Mouse (Mus musculus): Measurements from ENCODE around the gene Myh14. TPM values are rescaled to one million over a fixed set of nuclear protein-coding genes. Genes with fewer than 3 reads are reported as not detected.

The Myh14 gene
- polyA plus RNA-seq, 1 experiment = 14.7 TPM

- Histone ChIP-seq H3K9me3 (replicated peaks; ENCODE audit: control insufficient read depth, insufficient read depth, low read length, poor library complexity, severe bottlenecking) (no peaks in the 10 kb centered on the region), H3K4me1 (ENCODE audit: control insufficient read depth, insufficient read depth, low read length) (peaks cover 4% of the 10 kb centered on the region), H3K36me3 (ENCODE audit: control insufficient read depth, insufficient read depth, low read length, poor library complexity, severe bottlenecking) (no peaks in the 10 kb centered on the region), H3K27ac (ENCODE audit: insufficient read depth, low read length) (no peak overlapping the region), H3K4me3 (ENCODE audit: low read depth, low read length) (no peak overlapping the region), H3K9ac (ENCODE audit: low read depth, poor library complexity, severe bottlenecking) (no peak overlapping the region), H3K27me3 (ENCODE audit: control insufficient read depth, insufficient read depth, low read length, poor library complexity, severe bottlenecking) (no peaks in the 10 kb centered on the region)
- TF ChIP-seq POLR2A (IDR thresholded peaks at IDR 0.05; ENCODE audit: insufficient read depth, low read length) = no peak
- TF ChIP-seq CTCF (IDR thresholded peaks at IDR 0.05; ENCODE audit: low read depth, low read length) = peak; percentile 43
Observed at GRCm38 (mm10) chr7:44617059-44617458, 53.6 kb downstream of the Myh14 start.

- Histone ChIP-seq H3K27me3 (ENCODE audit: control insufficient read depth, insufficient read depth, low read length, poor library complexity, severe bottlenecking) (no peaks in the 10 kb centered on the region), H3K4me1 (ENCODE audit: control insufficient read depth, insufficient read depth, low read length) (peaks cover 4% of the 10 kb centered on the region), H3K4me3 (ENCODE audit: low read depth, low read length) (no peak overlapping the region), H3K9me3 (replicated peaks; ENCODE audit: control insufficient read depth, insufficient read depth, low read length, poor library complexity, severe bottlenecking) (no peaks in the 10 kb centered on the region), H3K36me3 (ENCODE audit: control insufficient read depth, insufficient read depth, low read length, poor library complexity, severe bottlenecking) (no peaks in the 10 kb centered on the region), H3K27ac (ENCODE audit: insufficient read depth, low read length) (no peak overlapping the region), H3K9ac (ENCODE audit: low read depth, poor library complexity, severe bottlenecking) (no peak overlapping the region)
- TF ChIP-seq EP300 (IDR thresholded peaks at IDR 0.05; ENCODE audit: insufficient read depth, low read depth, low read length) = no peak
- TF ChIP-seq CTCF (IDR thresholded peaks at IDR 0.05; ENCODE audit: low read depth, low read length) = no peak
- TF ChIP-seq POLR2A (IDR thresholded peaks at IDR 0.05; ENCODE audit: insufficient read depth, low read length) = no peak
Observed at GRCm38 (mm10) chr7:44615987-44616386, 54.7 kb downstream of the Myh14 start.

- Histone ChIP-seq H3K27ac (ENCODE audit: insufficient read depth, low read length) (no peak overlapping the region), H3K36me3 (ENCODE audit: control insufficient read depth, insufficient read depth, low read length, poor library complexity, severe bottlenecking) (no peaks in the 10 kb centered on the region), H3K4me3 (ENCODE audit: low read depth, low read length) (peak overlapping the region; percentile 56), H3K4me1 (ENCODE audit: control insufficient read depth, insufficient read depth, low read length) (peaks cover 4% of the 10 kb centered on the region), H3K9me3 (replicated peaks; ENCODE audit: control insufficient read depth, insufficient read depth, low read length, poor library complexity, severe bottlenecking) (no peaks in the 10 kb centered on the region), H3K27me3 (ENCODE audit: control insufficient read depth, insufficient read depth, low read length, poor library complexity, severe bottlenecking) (no peaks in the 10 kb centered on the region), H3K9ac (ENCODE audit: low read depth, poor library complexity, severe bottlenecking) (no peak overlapping the region)
- no peak for TF ChIP-seq CTCF (IDR thresholded peaks at IDR 0.05; ENCODE audit: low read depth, low read length)
- TF ChIP-seq EP300 (IDR thresholded peaks at IDR 0.05; ENCODE audit: insufficient read depth, low read depth, low read length) = no peak
Observed at GRCm38 (mm10) chr7:44615309-44615708, 55.3 kb downstream of the Myh14 start.

GRCm38 (mm10) chr7:44614041-44614688, 56.5 kb downstream of the Myh14 start:
- Histone ChIP-seq H3K4me1 (ENCODE audit: control insufficient read depth, insufficient read depth, low read length) (peaks cover 4% of the 10 kb centered on the region), H3K36me3 (ENCODE audit: control insufficient read depth, insufficient read depth, low read length, poor library complexity, severe bottlenecking) (no peaks in the 10 kb centered on the region), H3K9ac (ENCODE audit: low read depth, poor library complexity, severe bottlenecking) (no peak overlapping the region), H3K27ac (ENCODE audit: insufficient read depth, low read length) (peak overlapping the region; percentile 6), H3K27me3 (ENCODE audit: control insufficient read depth, insufficient read depth, low read length, poor library complexity, severe bottlenecking) (no peaks in the 10 kb centered on the region), H3K9me3 (replicated peaks; ENCODE audit: control insufficient read depth, insufficient read depth, low read length, poor library complexity, severe bottlenecking) (no peaks in the 10 kb centered on the region), H3K4me3 (ENCODE audit: low read depth, low read length) (peak overlapping the region; percentile 58)
- no peak for TF ChIP-seq CTCF (IDR thresholded peaks at IDR 0.05; ENCODE audit: low read depth, low read length)
- TF ChIP-seq POLR2A (IDR thresholded peaks at IDR 0.05; ENCODE audit: insufficient read depth, low read length) = peak; percentile 18
- 0 out of 2 replicates have a peak, but pooled peaks have one; percentile 6 for TF ChIP-seq EP300 (IDR thresholded peaks at IDR 0.05; ENCODE audit: insufficient read depth, low read depth, low read length)

GRCm38 (mm10) chr7:44612192-44612591, 58.5 kb downstream of the Myh14 start:
- Histone ChIP-seq H3K9ac (ENCODE audit: low read depth, poor library complexity, severe bottlenecking) (no peak overlapping the region), H3K4me3 (ENCODE audit: low read depth, low read length) (no peak overlapping the region), H3K27ac (ENCODE audit: insufficient read depth, low read length) (no peak overlapping the region), H3K27me3 (ENCODE audit: control insufficient read depth, insufficient read depth, low read length, poor library complexity, severe bottlenecking) (no peaks in the 10 kb centered on the region), H3K4me1 (ENCODE audit: control insufficient read depth, insufficient read depth, low read length) (peaks cover 4% of the 10 kb centered on the region), H3K36me3 (ENCODE audit: control insufficient read depth, insufficient read depth, low read length, poor library complexity, severe bottlenecking) (no peaks in the 10 kb centered on the region), H3K9me3 (replicated peaks; ENCODE audit: control insufficient read depth, insufficient read depth, low read length, poor library complexity, severe bottlenecking) (no peaks in the 10 kb centered on the region)
- TF ChIP-seq CTCF (IDR thresholded peaks at IDR 0.05; ENCODE audit: low read depth, low read length) (no peak), POLR2A (IDR thresholded peaks at IDR 0.05; ENCODE audit: insufficient read depth, low read length) (no peak), EP300 (IDR thresholded peaks at IDR 0.05; ENCODE audit: insufficient read depth, low read depth, low read length) (no peak)

- TF ChIP-seq EP300 (IDR thresholded peaks at IDR 0.05; ENCODE audit: insufficient read depth, low read depth, low read length) = no peak; the same call in 1 of the 2 replicates
- no peak for TF ChIP-seq POLR2A (IDR thresholded peaks at IDR 0.05; ENCODE audit: insufficient read depth, low read length)
- no peak for TF ChIP-seq CTCF (IDR thresholded peaks at IDR 0.05; ENCODE audit: low read depth, low read length)
- Histone ChIP-seq H3K4me3 (ENCODE audit: low read depth, low read length) (peak overlapping the region; percentile 53), H3K4me1 (ENCODE audit: control insufficient read depth, insufficient read depth, low read length) (peaks cover 8% of the 10 kb centered on the region), H3K27ac (ENCODE audit: insufficient read depth, low read length) (peak overlapping the region; percentile 29), H3K9ac (ENCODE audit: low read depth, poor library complexity, severe bottlenecking) (peak overlapping the region; percentile 7; the same call in 1 of the 2 replicates), H3K9me3 (replicated peaks; ENCODE audit: control insufficient read depth, insufficient read depth, low read length, poor library complexity, severe bottlenecking) (no peaks in the 10 kb centered on the region), H3K27me3 (ENCODE audit: control insufficient read depth, insufficient read depth, low read length, poor library complexity, severe bottlenecking) (no peaks in the 10 kb centered on the region), H3K36me3 (ENCODE audit: control insufficient read depth, insufficient read depth, low read length, poor library complexity, severe bottlenecking) (no peaks in the 10 kb centered on the region)
Observed at GRCm38 (mm10) chr7:44606171-44606901, 64.3 kb downstream of the Myh14 start.

Measured in ES-Bruce4 (cell line).